Mouse (Mus musculus) spleen, adult 2 months (tissue): ENCODE measurements around the gene Abi1. TPM values are rescaled to one million over a fixed set of nuclear protein-coding genes. Genes with fewer than 3 reads are reported as not detected.
"Not testable (repeated sequence)": the region's sequence is repeated elsewhere in the genome, so short reads cannot be mapped to it uniquely, and the experiment has no call there.

Source experiments
- DNase-seq, 2 experiments: peaks; one replicate each; pipeline versions ENCODE4 v3.0.0 to v3.0.0-alpha.2; 2012 to 2021; ENCODE audit warnings: low spot score in 2 of 2, low read depth in 1 of 2
- H3K27ac ChIP-seq: fragments of 200-500 bp; 2 replicates; pipeline ENCODE4 v1.5.1; 2012; ENCODE audit warnings: low read length, inconsistent platforms; ENCODE audit not compliant: insufficient read depth
- H3K27me3 ChIP-seq: fragments of 200-500 bp; 2 replicates; pipeline ENCODE4 v1.6.1; 2012; ENCODE audit warnings: mild to moderate bottlenecking, moderate library complexity, low read length, inconsistent platforms; ENCODE audit not compliant: control insufficient read depth, insufficient read depth
- H3K36me3 ChIP-seq: fragments of 200-500 bp; 2 replicates; pipeline ENCODE4 v1.6.1; 2012; ENCODE audit warnings: mild to moderate bottlenecking, low read length, inconsistent platforms; ENCODE audit not compliant: control insufficient read depth, insufficient read depth
- H3K4me1 ChIP-seq: fragments of 200-500 bp; 2 replicates; pipeline ENCODE4 v1.6.1; 2011; ENCODE audit warnings: inconsistent platforms; ENCODE audit not compliant: control insufficient read depth, insufficient read depth, insufficient read length
- H3K4me3 ChIP-seq: fragments of 200-500 bp; 2 replicates; pipeline ENCODE4 v1.5.1; 2011; ENCODE audit warnings: mild to moderate bottlenecking, inconsistent platforms; ENCODE audit not compliant: insufficient read depth, insufficient read length; ENCODE audit errors: extremely low read depth
- CTCF ChIP-seq: fragments of 200-500 bp; IDR thresholded peaks from 2 replicates; pipeline ENCODE4 v1.5.1; 2011; ENCODE audit warnings: mild to moderate bottlenecking, inconsistent platforms; ENCODE audit not compliant: insufficient read depth, insufficient read length, insufficient replicate concordance; ENCODE audit errors: extremely low read depth
- POLR2A ChIP-seq: fragments of 200-500 bp; IDR thresholded peaks from 2 replicates; pipeline ENCODE4 v1.6.1; 2011; ENCODE audit warnings: low read depth, low read length, inconsistent platforms
- WGBS: fragments of 180-500 bp; shearing (Covaris S2); methylation state at CpG from one replicate; pipeline ENCODE4 v1.1.7; 2018; 5-methylcytosine and 5-hydroxymethylcytosine counted together
- polyA plus RNA-seq: library from polyadenylated mRNA; depleted of rRNA; stranded (reverse); fragments of >200 nt; gene quantifications from 2 replicates; pipeline ENCODE4 v1.2.3, GENCODE M21; 2012

The Abi1 gene
- polyA plus RNA-seq, 1 experiment: 63.0 TPM

GRCm38 (mm10) chr2:22933556-22933955, 106.5 kb downstream of the Abi1 start:
- Histone ChIP-seq H3K27ac (no peak overlapping the region), H3K27me3 (no peaks in the 10 kb centered on the region), H3K36me3 (peaks cover 7% of the 10 kb centered on the region; the same call in 1 of the 2 replicates), H3K4me3 (no peak overlapping the region), H3K4me1 (no peaks in the 10 kb centered on the region)
- no peak for DNase-seq
- TF ChIP-seq POLR2A: no peak
- TF ChIP-seq CTCF: no peak
- WGBS: 100% methylated on average over 1 of the region's 1 CpGs

- 83% methylated on average over 2 of the region's 2 CpGs for WGBS
- H3K4me3 ChIP-seq: no peak overlapping the region
- no peaks in the 10 kb centered on the region for H3K27me3 ChIP-seq
- TF ChIP-seq CTCF: no peak
- TF ChIP-seq POLR2A: no peak
- no peaks in the 10 kb centered on the region for H3K4me1 ChIP-seq
- 0 out of 2 replicates have a peak, but pooled peaks cover 1% of the 10 kb centered on the region for H3K36me3 ChIP-seq
- DNase-seq: no peak
- H3K27ac ChIP-seq: no peak overlapping the region
Observed at GRCm38 (mm10) chr2:22928259-22928658, 111.8 kb downstream of the Abi1 start.

GRCm38 (mm10) chr2:22925911-22926310, 114.1 kb downstream of the Abi1 start:
- DNase-seq, H3K4me3 ChIP-seq, H3K27ac ChIP-seq, H3K4me1 ChIP-seq, H3K27me3 ChIP-seq, H3K36me3 ChIP-seq: not testable (repeated sequence)
- 91% methylated on average over 3 of the region's 3 CpGs for WGBS

GRCm38 (mm10) chr2:22918651-22919050, 121.4 kb downstream of the Abi1 start:
- peaks cover 4% of the 10 kb centered on the region for H3K36me3 ChIP-seq
- DNase-seq: no peak
- 91% methylated on average over 2 of the region's 2 CpGs for WGBS
- H3K4me1 ChIP-seq: no peaks in the 10 kb centered on the region
- H3K4me3 ChIP-seq: no peak overlapping the region
- no peaks in the 10 kb centered on the region for H3K27me3 ChIP-seq
- no peak for TF ChIP-seq POLR2A
- TF ChIP-seq CTCF: no peak
- no peak overlapping the region for H3K27ac ChIP-seq

- H3K4me1 ChIP-seq: no peaks in the 10 kb centered on the region
- peaks cover 4% of the 10 kb centered on the region for H3K36me3 ChIP-seq
- no peak for DNase-seq
- 92% methylated on average over 3 of the region's 3 CpGs for WGBS
- TF ChIP-seq CTCF: no peak
- TF ChIP-seq POLR2A: no peak
- H3K4me3 ChIP-seq: no peak overlapping the region
- no peaks in the 10 kb centered on the region for H3K27me3 ChIP-seq
- no peak overlapping the region for H3K27ac ChIP-seq
Observed at GRCm38 (mm10) chr2:22914421-22914820, 125.6 kb downstream of the Abi1 start.

- no peaks in the 10 kb centered on the region for H3K27me3 ChIP-seq
- WGBS: 90% methylated on average over 3 of the region's 3 CpGs
- H3K36me3 ChIP-seq: peaks cover 6% of the 10 kb centered on the region
- no peak for DNase-seq
- no peak overlapping the region for H3K27ac ChIP-seq
- H3K4me3 ChIP-seq: no peak overlapping the region
- TF ChIP-seq POLR2A (no peak), CTCF (no peak)
- no peaks in the 10 kb centered on the region for H3K4me1 ChIP-seq
Observed at GRCm38 (mm10) chr2:22903947-22904346, 136.1 kb downstream of the Abi1 start.

GRCm38 (mm10) chr2:22895282-22896273, 144.5 kb downstream of the Abi1 start, which contains the start of gene Pdss1:
Gene Pdss1 (plus strand): TSS chr2:22895522.
- H3K27me3 ChIP-seq: no peaks in the 10 kb centered on the region
- WGBS: under 1% methylated on average over 81 of the region's 81 CpGs
- no peaks in the 10 kb centered on the region; the same call in 1 of the 2 replicates for H3K36me3 ChIP-seq
- H3K4me3 ChIP-seq: peak within 1 kb of the TSS; percentile 79
- H3K4me1 ChIP-seq: no peaks in the 10 kb centered on the region; the same call in 1 of the 2 replicates
- DNase-seq: peak; percentile 56 to 82
- peak within 1 kb of the TSS; percentile 87 for H3K27ac ChIP-seq
- TF ChIP-seq POLR2A (peak; percentile 67), CTCF (no peak)
